Mouse (Mus musculus): ENCODE data around the gene Trpv6. TPM values are rescaled to one million over a fixed set of nuclear protein-coding genes. Genes with fewer than 3 reads are reported as not detected.
A peak's percentile ranks its signal among the peaks of the same experiment; 100 is the strongest.

Gene Trpv6
- polyA plus RNA-seq, 1 experiment from 2014 or later: 2.3 TPM

DNA sequence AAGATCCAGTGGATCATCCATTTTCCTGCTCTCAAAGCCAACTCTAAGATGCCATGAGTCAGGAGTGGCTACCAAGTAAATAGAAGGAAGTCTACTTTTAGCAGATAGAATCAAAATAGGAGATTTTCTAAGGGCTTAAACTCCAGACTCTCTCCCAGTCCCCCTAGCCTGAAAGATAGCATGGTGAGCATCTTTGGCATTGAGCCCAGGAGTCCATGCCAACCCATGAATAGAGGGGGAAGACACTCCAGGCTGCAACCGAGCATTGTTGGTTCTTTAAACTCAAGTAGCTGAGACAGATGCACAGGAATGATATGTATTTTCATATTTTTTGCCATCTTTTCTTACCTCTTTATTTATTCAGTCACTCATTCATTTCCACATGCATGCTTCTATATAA is 994 bp downstream of the Trpv6 start:
- Histone ChIP-seq H3K9me3 (ENCODE audit: control insufficient read depth, low read length) (no peaks in the 10 kb centered on the region), H3K4me2 (ENCODE audit: low read depth, low read length) (peak overlapping the region; percentile 51; the same call in 1 of the 2 replicates), H3K27ac (ENCODE audit: low read length) (no peak overlapping the region), H3K9ac (ENCODE audit: low read length) (no peak overlapping the region), H3K27me3 (ENCODE audit: control insufficient read depth, insufficient read depth, low read depth, low read length) (no peaks in the 10 kb centered on the region), H3K4me1 (replicated peaks; ENCODE audit: control insufficient read depth, insufficient read depth, low read length) (no peaks in the 10 kb centered on the region), H3K4me3 (ENCODE audit: low read length) (peak overlapping the region; percentile 47; the same call in 1 of the 2 replicates), H3K36me3 (ENCODE audit: control insufficient read depth, insufficient read depth, low read length) (no peaks in the 10 kb centered on the region)
- WGBS: 16% methylated on average over 1 of the region's 1 CpGs
- no peak for ATAC-seq (ENCODE audit: low read depth)

DNA sequence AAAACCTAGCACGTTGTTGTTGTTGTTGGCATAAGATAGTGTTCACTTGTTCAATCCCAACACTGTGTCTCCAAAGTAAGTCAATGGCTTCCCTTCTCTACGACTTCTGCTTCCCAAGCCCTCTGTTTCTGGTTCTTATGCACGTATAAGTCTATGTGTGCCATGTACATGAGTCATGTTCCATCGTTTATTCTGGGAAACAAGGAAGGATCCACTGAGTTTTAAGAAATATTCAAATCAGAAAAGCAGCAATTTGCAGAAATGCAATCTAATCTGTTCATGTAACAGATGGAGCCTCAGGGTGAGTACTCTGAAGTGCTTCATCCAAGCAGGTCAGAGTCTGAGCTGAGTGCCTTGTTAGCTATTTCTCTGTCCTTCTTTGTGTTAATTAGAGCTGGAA is 4.7 kb downstream of the Trpv6 start:
- H3K9ac ChIP-seq (ENCODE audit: low read length): no peak overlapping the region
- H3K4me3 ChIP-seq (ENCODE audit: low read length): no peak overlapping the region
- no peaks in the 10 kb centered on the region for H3K9me3 ChIP-seq (ENCODE audit: control insufficient read depth, low read length)
- WGBS: 78% methylated on average over 4 of the region's 4 CpGs
- no peaks in the 10 kb centered on the region for H3K36me3 ChIP-seq (ENCODE audit: control insufficient read depth, insufficient read depth, low read length)
- H3K4me2 ChIP-seq (ENCODE audit: low read depth, low read length): no peak overlapping the region
- no peaks in the 10 kb centered on the region for H3K4me1 ChIP-seq (replicated peaks; ENCODE audit: control insufficient read depth, insufficient read depth, low read length)
- no peaks in the 10 kb centered on the region for H3K27me3 ChIP-seq (ENCODE audit: control insufficient read depth, insufficient read depth, low read depth, low read length)
- no peak overlapping the region for H3K27ac ChIP-seq (ENCODE audit: low read length)
- ATAC-seq (ENCODE audit: low read depth): no peak

DNA sequence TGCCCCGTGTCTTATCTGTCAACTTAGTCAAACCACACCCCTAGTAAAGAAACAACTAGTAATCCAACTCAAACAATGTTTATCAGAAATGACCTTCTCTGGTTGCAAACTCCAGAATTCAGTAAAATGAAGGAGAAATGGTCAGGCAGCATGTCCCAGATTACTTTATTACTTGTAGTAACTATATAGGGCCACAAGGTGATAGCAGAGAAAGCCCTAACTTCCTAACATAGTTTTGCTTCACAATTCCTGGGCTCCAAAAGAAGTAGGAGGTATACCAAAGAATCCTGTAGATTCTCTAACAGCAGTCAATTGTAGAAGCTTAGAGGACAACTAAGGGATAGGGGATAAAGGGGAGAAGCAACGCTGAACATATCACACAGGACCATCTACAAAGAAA is 5.4 kb downstream of the Trpv6 start:
- Histone ChIP-seq H3K9me3 (ENCODE audit: control insufficient read depth, low read length) (no peaks in the 10 kb centered on the region), H3K27ac (ENCODE audit: low read length) (no peak overlapping the region), H3K4me3 (ENCODE audit: low read length) (no peak overlapping the region), H3K4me1 (replicated peaks; ENCODE audit: control insufficient read depth, insufficient read depth, low read length) (no peaks in the 10 kb centered on the region), H3K27me3 (ENCODE audit: control insufficient read depth, insufficient read depth, low read depth, low read length) (no peaks in the 10 kb centered on the region), H3K9ac (ENCODE audit: low read length) (no peak overlapping the region), H3K36me3 (ENCODE audit: control insufficient read depth, insufficient read depth, low read length) (no peaks in the 10 kb centered on the region), H3K4me2 (ENCODE audit: low read depth, low read length) (no peak overlapping the region)
- no peak for ATAC-seq (ENCODE audit: low read depth)
- 45% methylated on average over 2 of the region's 2 CpGs for WGBS

DNA sequence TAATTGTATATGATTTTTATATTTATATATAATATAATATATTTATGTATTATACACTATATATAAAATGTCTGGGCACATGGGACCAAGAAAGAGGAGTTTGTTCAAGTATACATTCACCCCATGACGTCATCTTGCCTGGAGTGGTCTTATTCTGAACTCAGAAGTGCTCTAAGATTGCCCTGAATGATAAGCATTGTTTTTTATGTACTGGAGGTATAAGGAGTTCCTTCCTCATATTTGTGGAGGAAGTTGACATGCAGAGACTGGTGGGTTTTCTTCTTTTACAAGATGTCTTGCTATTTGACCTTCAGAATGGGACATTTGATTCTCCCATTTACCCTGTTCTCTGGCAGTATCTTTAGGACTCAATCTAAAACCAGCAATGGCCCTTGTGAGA is 8.0 kb downstream of the Trpv6 start:
- no peak for ATAC-seq (ENCODE audit: low read depth)
- H3K27me3 ChIP-seq (ENCODE audit: control insufficient read depth, insufficient read depth, low read depth, low read length): no peaks in the 10 kb centered on the region
- H3K4me2 ChIP-seq (ENCODE audit: low read depth, low read length): no peak overlapping the region
- no peaks in the 10 kb centered on the region for H3K4me1 ChIP-seq (replicated peaks; ENCODE audit: control insufficient read depth, insufficient read depth, low read length)
- H3K27ac ChIP-seq (ENCODE audit: low read length): no peak overlapping the region
- no peaks in the 10 kb centered on the region for H3K9me3 ChIP-seq (ENCODE audit: control insufficient read depth, low read length)
- WGBS: 53% methylated on average over 1 of the region's 1 CpGs
- H3K4me3 ChIP-seq (ENCODE audit: low read length): no peak overlapping the region
- no peak overlapping the region for H3K9ac ChIP-seq (ENCODE audit: low read length)
- no peaks in the 10 kb centered on the region for H3K36me3 ChIP-seq (ENCODE audit: control insufficient read depth, insufficient read depth, low read length)

DNA sequence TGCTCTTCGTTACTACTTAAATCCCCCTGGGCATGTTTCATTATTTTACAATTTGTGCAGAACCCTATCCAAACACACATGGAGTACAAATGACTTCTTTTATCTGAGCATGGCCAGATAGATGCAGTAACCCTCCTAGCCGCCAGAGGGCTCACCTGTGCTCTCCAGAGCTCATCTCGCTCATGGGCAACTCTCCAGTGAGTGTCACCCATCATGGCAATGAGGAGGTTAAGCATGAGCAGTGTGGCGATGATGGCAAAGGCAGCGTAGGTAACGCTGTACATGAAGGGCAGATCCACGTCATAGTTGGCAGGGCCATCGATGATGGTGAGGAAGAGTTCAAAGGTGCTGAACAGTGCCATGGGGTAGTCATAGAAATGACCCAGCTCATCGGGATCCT is 13.5 kb downstream of the Trpv6 start:
- Histone ChIP-seq H3K27ac (ENCODE audit: low read length) (no peak overlapping the region), H3K4me2 (ENCODE audit: low read depth, low read length) (no peak overlapping the region), H3K27me3 (ENCODE audit: control insufficient read depth, insufficient read depth, low read depth, low read length) (no peaks in the 10 kb centered on the region), H3K4me1 (replicated peaks; ENCODE audit: control insufficient read depth, insufficient read depth, low read length) (no peaks in the 10 kb centered on the region), H3K9ac (ENCODE audit: low read length) (no peak overlapping the region), H3K4me3 (ENCODE audit: low read length) (no peak overlapping the region), H3K9me3 (ENCODE audit: control insufficient read depth, low read length) (no peaks in the 10 kb centered on the region), H3K36me3 (ENCODE audit: control insufficient read depth, insufficient read depth, low read length) (no peaks in the 10 kb centered on the region)
- WGBS: 63% methylated on average over 9 of the region's 9 CpGs
- no peak for ATAC-seq (ENCODE audit: low read depth)

DNA sequence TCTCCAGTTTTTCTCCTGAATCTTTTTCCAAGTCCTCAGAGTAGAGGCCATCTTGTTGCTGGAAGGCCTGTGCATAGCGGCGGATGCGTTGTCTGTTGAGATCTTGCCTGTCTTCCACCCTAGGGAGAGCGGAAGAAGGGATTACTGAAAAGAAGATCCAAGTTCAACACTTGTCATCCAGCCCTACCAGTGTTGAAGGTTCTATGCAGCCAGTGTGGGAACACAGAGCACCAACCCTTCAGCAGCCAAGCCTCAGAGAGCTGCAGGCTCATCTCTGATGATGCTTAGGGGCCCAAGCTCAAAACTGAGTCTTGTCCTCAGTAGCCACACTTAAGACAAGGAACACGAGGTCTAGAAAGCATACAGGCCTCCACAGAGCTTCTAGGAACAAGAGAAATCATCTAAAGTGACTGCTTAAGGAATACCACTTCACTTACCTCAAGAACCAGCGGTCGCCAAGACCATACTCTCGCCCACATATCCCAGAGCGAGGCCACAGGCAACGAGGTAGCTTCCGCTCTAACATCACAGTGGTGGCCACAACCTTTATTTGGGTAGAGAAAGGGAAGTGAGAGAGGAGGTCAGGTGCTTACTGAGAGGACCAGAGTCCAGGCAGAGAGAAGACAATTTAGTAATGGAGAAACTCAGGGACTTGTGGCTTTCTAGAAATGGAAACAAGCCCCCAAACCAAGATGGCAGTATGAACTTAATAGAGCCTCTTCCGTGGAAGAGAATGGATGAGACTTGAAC is 14.8 kb downstream of the Trpv6 start:
- Histone ChIP-seq H3K4me2 (ENCODE audit: low read depth, low read length) (no peak overlapping the region), H3K4me1 (replicated peaks; ENCODE audit: control insufficient read depth, insufficient read depth, low read length) (no peaks in the 10 kb centered on the region), H3K27me3 (ENCODE audit: control insufficient read depth, insufficient read depth, low read depth, low read length) (no peaks in the 10 kb centered on the region), H3K4me3 (ENCODE audit: low read length) (no peak overlapping the region), H3K36me3 (ENCODE audit: control insufficient read depth, insufficient read depth, low read length) (no peaks in the 10 kb centered on the region), H3K9me3 (ENCODE audit: control insufficient read depth, low read length) (no peaks in the 10 kb centered on the region), H3K9ac (ENCODE audit: low read length) (no peak overlapping the region), H3K27ac (ENCODE audit: low read length) (no peak overlapping the region)
- ATAC-seq (ENCODE audit: low read depth): no peak
- WGBS: 89% methylated on average over 12 of the region's 12 CpGs

DNA sequence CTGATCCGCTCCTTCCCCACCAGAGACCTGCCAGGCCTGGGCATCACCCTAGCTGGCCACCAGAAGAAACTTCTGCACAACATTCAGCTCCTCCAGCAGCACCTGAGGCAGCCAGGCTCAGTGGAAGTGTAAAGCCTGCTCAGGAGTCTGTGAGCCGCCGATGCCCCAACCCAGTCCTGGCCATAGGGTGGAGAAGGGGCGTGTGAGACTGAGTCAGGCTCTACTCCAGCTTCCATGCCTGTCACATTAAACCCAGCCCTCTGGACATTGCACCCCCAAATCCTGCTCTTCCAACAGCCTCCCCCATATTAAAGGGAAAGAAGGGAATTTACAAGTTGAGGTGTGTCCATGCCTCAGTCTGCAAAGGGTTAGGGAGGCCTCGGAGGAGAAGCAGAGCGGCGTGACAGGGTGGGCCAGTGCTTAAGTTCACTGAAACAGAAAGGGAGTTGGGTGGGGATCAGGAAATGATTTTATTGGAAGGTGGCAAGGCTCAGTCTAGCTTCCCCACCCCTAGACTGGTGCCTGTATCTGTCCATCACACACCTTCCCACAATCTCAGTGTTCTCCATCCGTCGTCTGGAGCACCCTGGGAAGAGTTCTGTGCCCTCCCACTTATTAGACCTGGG is 15.9 kb downstream of the Trpv6 start:
- Histone ChIP-seq H3K4me2 (ENCODE audit: low read depth, low read length) (no peak overlapping the region), H3K36me3 (ENCODE audit: control insufficient read depth, insufficient read depth, low read length) (no peaks in the 10 kb centered on the region), H3K4me1 (replicated peaks; ENCODE audit: control insufficient read depth, insufficient read depth, low read length) (no peaks in the 10 kb centered on the region), H3K27ac (ENCODE audit: low read length) (no peak overlapping the region), H3K4me3 (ENCODE audit: low read length) (no peak overlapping the region), H3K9ac (ENCODE audit: low read length) (no peak overlapping the region), H3K9me3 (ENCODE audit: control insufficient read depth, low read length) (no peaks in the 10 kb centered on the region), H3K27me3 (ENCODE audit: control insufficient read depth, insufficient read depth, low read depth, low read length) (no peaks in the 10 kb centered on the region)
- 86% methylated on average over 9 of the region's 9 CpGs for WGBS
- ATAC-seq (ENCODE audit: low read depth): no peak

DNA sequence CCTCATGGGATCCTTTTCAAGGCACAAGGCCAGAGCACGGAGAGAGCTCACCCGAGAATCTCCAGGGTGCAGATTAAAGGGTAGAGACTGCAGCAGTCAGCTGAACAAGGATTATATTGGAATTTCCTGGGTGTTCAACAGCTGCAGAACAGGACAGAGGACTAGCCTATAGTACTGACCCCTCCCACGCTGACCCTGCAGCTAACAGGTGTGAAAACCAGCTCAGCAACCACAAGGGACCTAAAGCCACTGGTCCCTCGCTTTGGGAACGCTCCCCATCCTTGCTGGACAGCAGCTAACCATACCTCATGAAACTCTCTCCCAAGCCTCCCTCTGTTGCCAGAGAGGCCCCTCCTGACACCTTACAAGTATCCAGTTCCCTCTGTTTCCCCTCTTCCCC is 28.6 kb downstream of the Trpv6 start:
- WGBS: 52% methylated on average over 5 of the region's 5 CpGs

DNA sequence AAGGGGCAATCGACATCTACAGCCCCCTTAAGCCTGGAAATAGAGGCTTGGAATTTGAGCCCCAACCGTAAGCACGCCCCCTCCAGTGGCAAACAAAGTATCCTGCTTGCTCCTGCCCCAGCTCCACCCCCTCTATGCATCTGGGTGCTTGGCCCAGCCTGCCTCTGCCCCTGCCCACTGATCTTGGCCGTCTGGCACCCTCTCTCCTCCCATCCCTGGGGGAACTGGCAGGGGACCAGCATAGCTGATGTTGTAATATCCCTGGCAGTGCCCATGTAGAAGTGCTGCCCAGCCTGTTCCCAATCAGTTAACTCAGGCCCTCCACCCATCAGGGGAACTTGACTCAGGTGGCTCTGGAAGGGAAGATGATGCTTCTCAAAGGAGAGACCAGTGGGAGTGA is 30.0 kb downstream of the Trpv6 start:
- ATAC-seq (ENCODE audit: low read depth): 0 out of 2 replicates have a peak, but pooled peaks have one; percentile 3
- Histone ChIP-seq H3K36me3 (ENCODE audit: control insufficient read depth, insufficient read depth, low read length) (no peaks in the 10 kb centered on the region), H3K27me3 (ENCODE audit: control insufficient read depth, insufficient read depth, low read depth, low read length) (no peaks in the 10 kb centered on the region), H3K4me2 (ENCODE audit: low read depth, low read length) (peak overlapping the region; percentile 96), H3K4me1 (replicated peaks; ENCODE audit: control insufficient read depth, insufficient read depth, low read length) (peaks cover 9% of the 10 kb centered on the region), H3K27ac (ENCODE audit: low read length) (no peak overlapping the region), H3K9me3 (ENCODE audit: control insufficient read depth, low read length) (no peaks in the 10 kb centered on the region), H3K9ac (ENCODE audit: low read length) (peak overlapping the region; percentile 80), H3K4me3 (ENCODE audit: low read length) (peak overlapping the region; percentile 77)
- 17% methylated on average over 4 of the region's 4 CpGs for WGBS

More for the DNA sequence above, 28.6 kb downstream of the Trpv6 start:
- Histone ChIP-seq H3K27ac (ENCODE audit: low read length) (no peak overlapping the region), H3K4me1 (replicated peaks; ENCODE audit: control insufficient read depth, insufficient read depth, low read length) (peaks cover 9% of the 10 kb centered on the region), H3K27me3 (ENCODE audit: control insufficient read depth, insufficient read depth, low read depth, low read length) (no peaks in the 10 kb centered on the region), H3K9ac (ENCODE audit: low read length) (no peak overlapping the region), H3K9me3 (ENCODE audit: control insufficient read depth, low read length) (no peaks in the 10 kb centered on the region), H3K4me3 (ENCODE audit: low read length) (no peak overlapping the region), H3K36me3 (ENCODE audit: control insufficient read depth, insufficient read depth, low read length) (no peaks in the 10 kb centered on the region), H3K4me2 (ENCODE audit: low read depth, low read length) (no peak overlapping the region)
- no peak for ATAC-seq (ENCODE audit: low read depth)
